Mouse (Mus musculus) midbrain, embryonic 11.5 days (tissue): ENCODE results near the gene Csde1. TPM values are rescaled to one million over a fixed set of nuclear protein-coding genes. Genes with fewer than 3 reads are reported as not detected.

ENCODE experiments used
- ATAC-seq: fragments of 200-750 bp; cut with Nextera tagmentation; 2 replicates; pipeline ENCODE4 v1.8.0; 2017; ENCODE audit warnings: moderate TSS enrichment, moderate library complexity; ENCODE audit not compliant: low FRiP score
- DNase-seq: peaks from one replicate; pipeline ENCODE4 v3.0.0; 2015; ENCODE audit warnings: low spot score; ENCODE audit errors: missing footprints
- H3K27ac ChIP-seq: fragments of 300-500 bp; sonication (generic); 2 replicates; pipeline ENCODE4 v1.5.1; 2014; ENCODE audit warnings: low read depth, low read length
- H3K27me3 ChIP-seq: fragments of 300-500 bp; sonication (generic); 2 replicates; pipeline ENCODE4 v1.6.1; 2014; ENCODE audit warnings: mild to moderate bottlenecking, low read length, moderate library complexity, mixed read lengths; ENCODE audit not compliant: control insufficient read depth, insufficient read depth
- H3K36me3 ChIP-seq: fragments of 300-500 bp; sonication (generic); 2 replicates; pipeline ENCODE4 v1.6.1; 2014; ENCODE audit warnings: mild to moderate bottlenecking, low read length, moderate library complexity, mixed read lengths; ENCODE audit not compliant: control insufficient read depth, insufficient read depth
- H3K4me1 ChIP-seq: fragments of 300-500 bp; sonication (generic); 2 replicates; pipeline ENCODE4 v1.6.1; 2014; ENCODE audit warnings: low read length; ENCODE audit not compliant: control insufficient read depth, insufficient read depth
- H3K4me2 ChIP-seq: fragments of 300-500 bp; sonication (generic); 2 replicates; pipeline ENCODE4 v1.6.1; 2014; ENCODE audit warnings: mild to moderate bottlenecking, moderate library complexity
- H3K4me3 ChIP-seq: fragments of 300-500 bp; sonication (generic); 2 replicates; pipeline ENCODE4 v1.5.1; 2014; ENCODE audit warnings: low read depth, low read length
- H3K9ac ChIP-seq: fragments of 300-500 bp; sonication (generic); 2 replicates; pipeline ENCODE4 v1.6.1; 2014; ENCODE audit warnings: low read length
- H3K9me3 ChIP-seq: fragments of 300-500 bp; sonication (generic); 2 replicates; pipeline ENCODE4 v1.6.1; 2016; ENCODE audit warnings: low read length; ENCODE audit not compliant: control insufficient read depth
- WGBS: fragments of 180-500 bp; shearing (Covaris S2); extraction: QIAGEN DNeasy Blood & Tissue Kit; methylation state at CpG from one replicate; pipeline ENCODE4 v1.1.7; 2014; 5-methylcytosine and 5-hydroxymethylcytosine counted together
- polyA plus RNA-seq: library from polyadenylated mRNA; unstranded; fragments of >200 nt; fragmentation: Nextera tagmentation; extraction: Ambion mirVana; gene quantifications from 2 replicates; pipeline ENCODE4 v1.2.1, GENCODE M21; 2014

Gene Csde1
- polyA plus RNA-seq: 522 and 609 TPM in 2 replicates

DNA sequence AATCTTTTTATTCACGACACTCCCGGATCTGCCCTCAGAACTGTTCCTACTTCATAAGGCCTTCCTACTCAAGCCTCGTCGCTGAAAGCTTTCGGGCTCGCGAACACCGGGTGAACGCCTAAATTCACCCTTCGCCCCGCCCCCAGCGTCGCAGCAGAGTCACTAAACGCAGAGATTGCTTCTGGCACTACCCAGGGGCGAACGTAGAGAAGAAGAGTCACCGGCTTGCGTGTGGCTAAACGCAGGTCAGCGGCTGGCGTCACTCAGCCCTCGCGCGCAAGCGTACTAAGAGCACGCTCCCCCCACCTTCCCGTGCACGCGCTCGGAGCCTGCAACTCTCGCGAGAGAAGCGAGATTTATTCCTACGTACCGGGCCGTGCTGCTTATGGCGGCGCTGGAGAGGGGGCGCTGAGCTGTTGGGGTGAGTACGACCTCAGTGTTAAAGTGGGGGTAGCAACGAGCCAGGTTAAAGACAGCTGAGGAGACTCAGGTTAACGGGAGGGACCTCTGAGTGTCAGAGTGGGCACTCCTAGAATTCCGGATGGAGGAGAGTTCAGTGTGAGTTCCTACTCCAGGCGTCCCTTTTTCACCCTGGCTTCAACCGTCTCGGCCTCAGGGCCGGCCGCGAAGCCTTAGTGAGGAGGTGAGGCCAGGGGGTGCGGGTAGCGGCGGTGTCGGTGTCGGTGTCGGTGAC is at the start of gene Csde1:
Gene Csde1 (plus strand): TSS at position 178 of the 694 bp plus-strand sequence.
- no peaks in the 10 kb centered on the region for H3K36me3 ChIP-seq
- peak; percentile 95 for ATAC-seq
- peak within 1 kb of the TSS; percentile 93 for H3K27ac ChIP-seq
- DNase-seq: peak; percentile 100
- peak within 1 kb of the TSS; percentile 99 for H3K9ac ChIP-seq
- H3K27me3 ChIP-seq: no peaks in the 10 kb centered on the region
- WGBS: under 1% methylated on average over 55 of the region's 55 CpGs
- H3K4me1 ChIP-seq: peaks cover 3% of the 10 kb centered on the region; the same call in 1 of the 2 replicates
- peak within 1 kb of the TSS; percentile 53 for H3K4me2 ChIP-seq
- peak within 1 kb of the TSS; percentile 90 for H3K4me3 ChIP-seq
- H3K9me3 ChIP-seq: no peaks in the 10 kb centered on the region

GRCm38 (mm10) chr3:102970508-102970907 is 49.7 kb upstream of the Csde1 start:
- WGBS: 86% methylated on average over 3 of the region's 3 CpGs
- H3K9ac ChIP-seq: no peak overlapping the region
- H3K4me2 ChIP-seq: no peak overlapping the region
- no peaks in the 10 kb centered on the region for H3K9me3 ChIP-seq
- H3K4me1 ChIP-seq: peaks cover 6% of the 10 kb centered on the region
- no peaks in the 10 kb centered on the region for H3K27me3 ChIP-seq
- H3K27ac ChIP-seq: no peak overlapping the region
- no peaks in the 10 kb centered on the region for H3K36me3 ChIP-seq
- no peak for DNase-seq
- no peak overlapping the region for H3K4me3 ChIP-seq
- ATAC-seq: no peak

DNA sequence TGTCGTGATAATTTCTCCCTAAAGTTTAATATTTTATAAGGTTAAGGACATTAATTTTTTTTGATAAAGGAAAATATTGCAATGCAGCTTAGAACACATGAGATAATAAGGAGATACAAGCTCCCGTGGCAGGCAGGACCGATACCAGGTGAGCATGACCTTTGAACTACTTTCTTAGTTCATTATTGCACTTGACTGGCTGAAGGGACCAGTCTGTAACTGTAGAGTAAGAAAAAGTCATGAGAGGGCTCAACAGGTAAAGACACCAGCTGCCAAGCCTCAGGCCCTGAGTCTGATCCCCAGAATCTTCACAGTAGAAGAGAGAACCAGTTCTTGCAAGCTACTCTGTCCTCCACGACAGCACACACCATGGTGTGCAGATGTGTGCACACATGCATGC is 43.3 kb upstream of the Csde1 start:
- H3K4me1 ChIP-seq: peaks cover 5% of the 10 kb centered on the region; the same call in 1 of the 2 replicates
- no peak for DNase-seq
- no peaks in the 10 kb centered on the region for H3K36me3 ChIP-seq
- H3K27ac ChIP-seq: no peak overlapping the region
- 84% methylated on average over 4 of the region's 4 CpGs for WGBS
- H3K9ac ChIP-seq: no peak overlapping the region
- no peak overlapping the region for H3K4me3 ChIP-seq
- ATAC-seq: no peak
- H3K27me3 ChIP-seq: no peaks in the 10 kb centered on the region
- no peaks in the 10 kb centered on the region for H3K9me3 ChIP-seq
- no peak overlapping the region for H3K4me2 ChIP-seq

- peak overlapping the region; percentile 5; the same call in 1 of the 2 replicates for H3K4me3 ChIP-seq
- 9% methylated on average over 10 of the region's 10 CpGs for WGBS
- DNase-seq (peak; percentile 93), ATAC-seq (peak; percentile 99)
- no peaks in the 10 kb centered on the region for H3K36me3 ChIP-seq
- no peaks in the 10 kb centered on the region for H3K9me3 ChIP-seq
- H3K27me3 ChIP-seq: no peaks in the 10 kb centered on the region
- peak overlapping the region; percentile 53 for H3K9ac ChIP-seq
- H3K27ac ChIP-seq: peak overlapping the region; percentile 69
- peaks cover 5% of the 10 kb centered on the region; the same call in 1 of the 2 replicates for H3K4me1 ChIP-seq
- H3K4me2 ChIP-seq: peak overlapping the region; percentile 39
Observed at GRCm38 (mm10) chr3:102979550-102980348, 40.5 kb upstream of the Csde1 start.

DNA sequence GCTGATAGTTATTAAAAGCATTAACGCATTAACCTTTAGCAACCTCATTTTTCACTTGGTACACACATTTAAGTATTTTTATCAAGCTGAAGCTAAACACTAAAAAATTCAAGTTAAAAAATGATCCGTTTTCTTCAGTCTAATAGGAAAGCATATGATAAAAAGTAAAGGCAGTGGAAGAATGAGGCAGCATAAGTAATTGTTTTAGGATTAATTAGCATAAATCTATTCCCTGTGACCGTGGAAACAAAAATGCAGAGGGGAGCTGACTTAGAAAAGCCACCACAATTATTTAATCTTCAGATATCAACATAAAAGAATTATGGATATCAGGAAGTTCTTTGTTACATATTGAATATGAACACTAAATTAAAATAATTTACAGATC is 39.9 kb upstream of the Csde1 start:
- Histone ChIP-seq H3K9me3 (no peaks in the 10 kb centered on the region), H3K27me3 (no peaks in the 10 kb centered on the region), H3K27ac (peak overlapping the region; percentile 69; the same call in 1 of the 2 replicates), H3K4me3 (0 out of 2 replicates have a peak overlapping the region, but pooled peaks have one; percentile 5), H3K4me2 (peak overlapping the region; percentile 39), H3K9ac (peak overlapping the region; percentile 53), H3K36me3 (no peaks in the 10 kb centered on the region), H3K4me1 (peaks cover 5% of the 10 kb centered on the region; the same call in 1 of the 2 replicates)
- peak; percentile 88 for DNase-seq
- no peak for ATAC-seq
- WGBS: 27% methylated on average over 3 of the region's 3 CpGs

DNA sequence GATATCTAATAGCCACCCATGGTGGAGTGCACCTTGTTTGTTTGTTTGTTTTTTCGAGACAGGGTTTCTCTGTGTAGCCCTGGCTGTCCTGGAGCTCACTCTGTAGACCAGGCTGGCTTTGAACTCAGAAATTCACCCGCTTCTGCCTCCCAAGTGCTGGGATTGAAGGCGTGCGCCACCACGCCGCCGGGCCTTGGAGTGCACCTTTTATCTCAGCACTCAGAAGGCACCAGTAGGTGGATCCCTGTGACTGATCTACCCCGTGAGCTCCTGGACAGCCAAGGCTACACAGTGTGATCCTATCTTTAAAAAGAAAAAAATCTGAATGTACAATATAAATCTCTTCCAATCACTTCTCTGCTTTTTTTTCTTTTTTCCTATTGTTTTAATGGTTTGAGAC is 29.2 kb upstream of the Csde1 start:
- no peak for ATAC-seq
- H3K4me3 ChIP-seq: no peak overlapping the region
- H3K4me1 ChIP-seq: peaks cover 4% of the 10 kb centered on the region; the same call in 1 of the 2 replicates
- no peak overlapping the region for H3K4me2 ChIP-seq
- WGBS: 77% methylated on average over 8 of the region's 8 CpGs
- no peak overlapping the region for H3K27ac ChIP-seq
- no peaks in the 10 kb centered on the region for H3K27me3 ChIP-seq
- DNase-seq: no peak
- no peak overlapping the region for H3K9ac ChIP-seq
- no peaks in the 10 kb centered on the region for H3K9me3 ChIP-seq
- no peaks in the 10 kb centered on the region for H3K36me3 ChIP-seq

- H3K4me3 ChIP-seq: no peak overlapping the region
- no peak overlapping the region for H3K4me2 ChIP-seq
- no peaks in the 10 kb centered on the region for H3K27me3 ChIP-seq
- ATAC-seq (no peak), DNase-seq (no peak)
- H3K27ac ChIP-seq: no peak overlapping the region
- H3K36me3 ChIP-seq: no peaks in the 10 kb centered on the region
- H3K4me1 ChIP-seq: peaks cover 14% of the 10 kb centered on the region; the same call in 1 of the 2 replicates
- no peak overlapping the region for H3K9ac ChIP-seq
- H3K9me3 ChIP-seq: no peaks in the 10 kb centered on the region
- WGBS: 54% methylated on average over 3 of the region's 3 CpGs
Observed at GRCm38 (mm10) chr3:102992936-102993335, 27.3 kb upstream of the Csde1 start.

GRCm38 (mm10) chr3:102995233-102995604 is 25.0 kb upstream of the Csde1 start:
- whole genome bisulfite sequencing: 57% methylated on average over 7 of the region's 7 CpGs
- H3K27ac ChIP-seq: no peak overlapping the region; the same call in 1 of the 2 replicates
- H3K4me1 ChIP-seq: peaks cover 14% of the 10 kb centered on the region; the same call in 1 of the 2 replicates

More at GRCm38 (mm10) chr3:102995233-102995604, 25.0 kb upstream of the Csde1 start:
- peak overlapping the region; percentile 61 for H3K4me2 ChIP-seq
- no peaks in the 10 kb centered on the region for H3K27me3 ChIP-seq
- H3K9ac ChIP-seq: peak overlapping the region; percentile 76
- peak overlapping the region; percentile 83 for H3K4me3 ChIP-seq
- no peaks in the 10 kb centered on the region for H3K9me3 ChIP-seq
- peaks cover 12% of the 10 kb centered on the region for H3K36me3 ChIP-seq
- peak; percentile 4 for ATAC-seq
- peak; percentile 89 for DNase-seq
